ENCODE assay signal across 9 mouse cellular contexts in genomic region chr14:75837048-75837916, GRCm38 (mm10). TPM values are rescaled to one million over a fixed set of nuclear protein-coding genes. Genes with fewer than 3 reads are reported as not detected.
DNase-seq lines count a peak whose midpoint lies in the region; ATAC-seq lines count a peak whose summit lies in the region.
"Had no signal": no experiment of that assay in that cellular context is flagged by ENCODE, and none has a peak within 500 bp of the region (broad histone marks: within the 10 kb centered on the region; RNA-seq: fewer than 3 reads in every experiment).

No protein-coding gene starts in this region.

- no peak overlapping the region for H3K9ac ChIP-seq in intestine, embryonic 16.5 days (ENCODE audit: low read depth, low read length)
- no peak overlapping the region for H3K9ac ChIP-seq in midbrain, embryonic 16.5 days (ENCODE audit: low read depth, low read length)
- H3K9ac ChIP-seq: limb, embryonic 13.5 days had no signal

- H3K27ac ChIP-seq in embryonic facial prominence, embryonic 10.5 days (replicated peaks) = no peak overlapping the region
- H3K27ac ChIP-seq in intestine, embryonic 16.5 days (ENCODE audit: low read length) = peak overlapping the region; percentile 59
- no peak overlapping the region for H3K27ac ChIP-seq in midbrain, embryonic 16.5 days (ENCODE audit: low read length)
- H3K27ac ChIP-seq: limb, embryonic 13.5 days had no signal

- H3K36me3 ChIP-seq in embryonic facial prominence, embryonic 10.5 days (replicated peaks) = no peaks in the 10 kb centered on the region
- no peaks in the 10 kb centered on the region for H3K36me3 ChIP-seq in intestine, embryonic 16.5 days (ENCODE audit: control insufficient read depth, insufficient read depth, low read length)
- no peaks in the 10 kb centered on the region for H3K36me3 ChIP-seq in midbrain, embryonic 16.5 days (ENCODE audit: control insufficient read depth, insufficient read depth, low read length)
- H3K36me3 ChIP-seq: limb, embryonic 13.5 days had no signal

- H3K4me3 ChIP-seq in embryonic facial prominence, embryonic 10.5 days = no peak overlapping the region
- no peak overlapping the region for H3K4me3 ChIP-seq in intestine, embryonic 16.5 days (ENCODE audit: low read length)
- no peak overlapping the region for H3K4me3 ChIP-seq in midbrain, embryonic 16.5 days (ENCODE audit: low read depth, low read length)
- H3K4me3 ChIP-seq: limb, embryonic 13.5 days had no signal

- H3K27me3 ChIP-seq in embryonic facial prominence, embryonic 10.5 days (replicated peaks; ENCODE audit: low read depth, poor library complexity, severe bottlenecking) = no peaks in the 10 kb centered on the region
- H3K27me3 ChIP-seq in intestine, embryonic 16.5 days (replicated peaks; ENCODE audit: control insufficient read depth, insufficient read depth, low read length) = no peaks in the 10 kb centered on the region
- H3K27me3 ChIP-seq in midbrain, embryonic 16.5 days (ENCODE audit: control insufficient read depth, insufficient read depth, low read depth, low read length) = no peaks in the 10 kb centered on the region
- H3K27me3 ChIP-seq: limb, embryonic 13.5 days had no signal

- no peaks in the 10 kb centered on the region for H3K9me3 ChIP-seq in embryonic facial prominence, embryonic 10.5 days
- no peaks in the 10 kb centered on the region for H3K9me3 ChIP-seq in intestine, embryonic 16.5 days (ENCODE audit: control insufficient read depth, low read length)
- no peaks in the 10 kb centered on the region for H3K9me3 ChIP-seq in midbrain, embryonic 16.5 days (replicated peaks; ENCODE audit: control insufficient read depth, low read length, poor library complexity, severe bottlenecking)
- H3K9me3 ChIP-seq: limb, embryonic 13.5 days had no signal

- peak; percentile 48 to 54 for DNase-seq in layer of hippocampus, postnatal 10 days (ENCODE audit: low spot score in 2 of 2)
- no peak for DNase-seq in layer of hippocampus, adult 8-10 months (ENCODE audit: low spot score in 2 of 2)
- DNase-seq in embryonic facial prominence, embryonic 10.5 days (ENCODE audit: low spot score) = peak; percentile 49
- DNase-seq in naive thymus-derived CD4-positive, alpha-beta T cell, adult 2 months (ENCODE audit: low read depth) = peak; percentile 66
- no peak for DNase-seq in urinary bladder, adult 2 months (ENCODE audit: low spot score)
- DNase-seq in neural tube, embryonic 10.5 days (ENCODE audit: extremely low spot score, low spot score) = no peak

- ATAC-seq in intestine, embryonic 16.5 days = peak; percentile 17
- no peak for ATAC-seq in midbrain, embryonic 16.5 days

- peaks cover 34% of the 10 kb centered on the region for H3K4me1 ChIP-seq in embryonic facial prominence, embryonic 10.5 days
- H3K4me1 ChIP-seq in intestine, embryonic 16.5 days (ENCODE audit: control insufficient read depth, insufficient read depth, low read length) = peaks cover 29% of the 10 kb centered on the region
- peaks cover 23% of the 10 kb centered on the region for H3K4me1 ChIP-seq in midbrain, embryonic 16.5 days (ENCODE audit: control insufficient read depth, insufficient read depth, low read length)

- 70% methylated on average over 10 of the region's 10 CpGs for WGBS in embryonic facial prominence, embryonic 10.5 days
- WGBS in intestine, embryonic 16.5 days = 46% methylated on average over 10 of the region's 10 CpGs
- 78% methylated on average over 10 of the region's 10 CpGs for WGBS in midbrain, embryonic 16.5 days

- peak overlapping the region; percentile 30 for H3K4me2 ChIP-seq in intestine, embryonic 16.5 days (ENCODE audit: low read depth, low read length)
- H3K4me2 ChIP-seq in midbrain, embryonic 16.5 days (ENCODE audit: low read length) = no peak overlapping the region
- H3K4me2 ChIP-seq: limb, embryonic 13.5 days had no signal

RNA-seq across cellular contexts. Expression of gene Tpt1, which starts 7.6 kb away (rescaled TPM):
- 1,000 to 10,000 TPM; 1,133 to 1,398 TPM for total RNA-seq in layer of hippocampus, postnatal 10 days (2021)
- 1,000 to 10,000 TPM in 2 of 4 experiments, 100 to 1,000 TPM in 2; 898 to 1,122 (median 1,004) TPM for total RNA-seq in layer of hippocampus, adult 8-10 months (2022)
- polyA plus RNA-seq in embryonic facial prominence, embryonic 10.5 days (2016; fragmentation: Nextera tagmentation; extraction: Ambion mirVana) = 832 and 862 TPM in 2 replicates
- 829 and 857 TPM in 2 replicates for polyA plus RNA-seq in intestine, embryonic 16.5 days (2015; fragmentation: Nextera tagmentation; extraction: Ambion mirVana)
- 2,550 and 3,005 TPM in 2 replicates for polyA plus RNA-seq in urinary bladder, adult 2 months (2012; rRNA removed)
- 606 and 643 TPM in 2 replicates for polyA plus RNA-seq in midbrain, embryonic 16.5 days (2015; fragmentation: Nextera tagmentation; extraction: Ambion mirVana)

RNA-seq across cellular contexts. Expression of gene Slc25a30, which starts 50.4 kb away (rescaled TPM):
- total RNA-seq in layer of hippocampus, postnatal 10 days (2021) = 10 to 100 TPM; 11.0 to 12.9 TPM
- total RNA-seq in layer of hippocampus, adult 8-10 months (2022) = 10 to 100 TPM; 13.0 to 15.3 (median 14.3) TPM
- 7.0 and 7.1 TPM in 2 replicates for polyA plus RNA-seq in embryonic facial prominence, embryonic 10.5 days (2016; fragmentation: Nextera tagmentation; extraction: Ambion mirVana)
- polyA plus RNA-seq in intestine, embryonic 16.5 days (2015; fragmentation: Nextera tagmentation; extraction: Ambion mirVana) = 2.1 and 2.4 TPM in 2 replicates
- 7.6 and 8.1 TPM in 2 replicates for polyA plus RNA-seq in urinary bladder, adult 2 months (2012; rRNA removed)
- polyA plus RNA-seq in midbrain, embryonic 16.5 days (2015; fragmentation: Nextera tagmentation; extraction: Ambion mirVana) = 8.9 and 11.0 TPM in 2 replicates

Comparison
In these comparisons a context has a peak if more than half of its experiments do, and no peak if none do; other contexts are left out.
1. DNase-seq: peak in layer of hippocampus, postnatal 10 days (2 of 2), embryonic facial prominence, embryonic 10.5 days (single experiment) and naive thymus-derived CD4-positive, alpha-beta T cell, adult 2 months (single experiment); none in layer of hippocampus, adult 8-10 months (0 of 2), urinary bladder, adult 2 months (single experiment) and neural tube, embryonic 10.5 days (single experiment).